Mouse (Mus musculus) neural tube, embryonic 12.5 days (tissue): ENCODE data around the gene Ube2l6. TPM values are rescaled to one million over a fixed set of nuclear protein-coding genes. Genes with fewer than 3 reads are reported as not detected.

ENCODE experiments used
- ATAC-seq: fragments of 200-750 bp; cut with Nextera tagmentation; 2 replicates; pipeline ENCODE4 v1.8.0; 2017; ENCODE audit warnings: low read depth, mild to moderate bottlenecking, moderate TSS enrichment, moderate library complexity; ENCODE audit not compliant: low FRiP score
- H3K27ac ChIP-seq: fragments of 300-500 bp; sonication (generic); 2 replicates; pipeline ENCODE4 v1.5.1; 2016
- H3K27me3 ChIP-seq: fragments of 300-500 bp; sonication (generic); replicated peaks from 2 replicates; pipeline ENCODE4 v1.6.1; 2016; ENCODE audit warnings: mild to moderate bottlenecking
- H3K36me3 ChIP-seq: fragments of 300-500 bp; sonication (generic); 2 replicates; pipeline ENCODE4 v1.6.1; 2016; ENCODE audit warnings: mild to moderate bottlenecking
- H3K4me1 ChIP-seq: fragments of 300-500 bp; sonication (generic); 2 replicates; pipeline ENCODE4 v1.6.1; 2016
- H3K4me2 ChIP-seq: fragments of 300-500 bp; sonication (generic); replicated peaks from 2 replicates; pipeline ENCODE4 v1.6.1; 2016; ENCODE audit warnings: mild to moderate bottlenecking
- H3K4me3 ChIP-seq: fragments of 300-500 bp; sonication (generic); 2 replicates; pipeline ENCODE4 v1.5.1; 2016
- H3K9ac ChIP-seq: fragments of 300-500 bp; sonication (generic); 2 replicates; pipeline ENCODE4 v1.6.1; 2016; ENCODE audit warnings: mild to moderate bottlenecking
- H3K9me3 ChIP-seq: fragments of 300-500 bp; sonication (generic); 2 replicates; pipeline ENCODE4 v1.6.1; 2016; ENCODE audit warnings: mild to moderate bottlenecking
- WGBS: fragments of 180-500 bp; shearing (Covaris S2); methylation state at CpG from one replicate; pipeline ENCODE4 v1.1.7; 2016; 5-methylcytosine and 5-hydroxymethylcytosine counted together
- polyA plus RNA-seq: library from polyadenylated mRNA; unstranded; fragments of >200 nt; fragmentation: Nextera tagmentation; extraction: Ambion mirVana; gene quantifications from 2 replicates; pipeline ENCODE4 v1.2.1, GENCODE M21; 2016

The Ube2l6 gene
- polyA plus RNA-seq, 1 experiment from 2014 or later, result 23.2 TPM

- no peak overlapping the region for H3K27ac ChIP-seq
- H3K4me2 ChIP-seq, result peak overlapping the region; percentile 97
- peaks cover 25% of the 10 kb centered on the region for H3K4me1 ChIP-seq
- no peaks in the 10 kb centered on the region for H3K36me3 ChIP-seq
- peaks cover 31% of the 10 kb centered on the region for H3K27me3 ChIP-seq
- H3K9me3 ChIP-seq, result no peaks in the 10 kb centered on the region
- 0 out of 2 replicates have a peak, but pooled peaks have one; percentile 12 for ATAC-seq
- peak overlapping the region; percentile 65 for H3K9ac ChIP-seq
- WGBS, result 8% methylated on average over 17 of the region's 17 CpGs
- H3K4me3 ChIP-seq, result peak overlapping the region; percentile 55
Measured at GRCm38 (mm10) chr2:84840748-84841563, 42.3 kb downstream of the Ube2l6 start.

GRCm38 (mm10) chr2:84841905-84842304 is 43.3 kb downstream of the Ube2l6 start:
- H3K4me2 ChIP-seq, result peak overlapping the region; percentile 97
- ATAC-seq, result no peak
- H3K9me3 ChIP-seq, result no peaks in the 10 kb centered on the region
- no peak overlapping the region for H3K27ac ChIP-seq
- H3K9ac ChIP-seq, result no peak overlapping the region
- H3K4me1 ChIP-seq, result peaks cover 25% of the 10 kb centered on the region
- no peak overlapping the region for H3K4me3 ChIP-seq
- H3K27me3 ChIP-seq, result peaks cover 31% of the 10 kb centered on the region
- H3K36me3 ChIP-seq, result no peaks in the 10 kb centered on the region

GRCm38 (mm10) chr2:84843654-84844053 is 45.0 kb downstream of the Ube2l6 start:
- Histone ChIP-seq H3K9ac (no peak overlapping the region), H3K36me3 (no peaks in the 10 kb centered on the region), H3K9me3 (no peaks in the 10 kb centered on the region), H3K4me1 (peaks cover 25% of the 10 kb centered on the region), H3K4me3 (no peak overlapping the region), H3K27me3 (peaks cover 18% of the 10 kb centered on the region), H3K4me2 (no peak overlapping the region), H3K27ac (no peak overlapping the region)
- no peak for ATAC-seq
- WGBS, result 89% methylated on average over 6 of the region's 6 CpGs

GRCm38 (mm10) chr2:84845226-84845625 is 46.6 kb downstream of the Ube2l6 start:
- 92% methylated on average over 1 of the region's 1 CpGs for WGBS
- Histone ChIP-seq H3K36me3 (no peaks in the 10 kb centered on the region), H3K4me1 (peaks cover 14% of the 10 kb centered on the region; the same call in 1 of the 2 replicates), H3K4me2 (no peak overlapping the region), H3K4me3 (no peak overlapping the region), H3K27ac (no peak overlapping the region), H3K27me3 (peaks cover 6% of the 10 kb centered on the region), H3K9ac (no peak overlapping the region), H3K9me3 (no peaks in the 10 kb centered on the region)
- no peak for ATAC-seq

GRCm38 (mm10) chr2:84850407-84851129 is 51.9 kb downstream of the Ube2l6 start:
- Histone ChIP-seq H3K9me3 (no peaks in the 10 kb centered on the region), H3K36me3 (no peaks in the 10 kb centered on the region), H3K4me3 (no peak overlapping the region), H3K4me1 (peaks cover 7% of the 10 kb centered on the region; the same call in 1 of the 2 replicates), H3K4me2 (peak overlapping the region; percentile 36; the same call in 1 of the 2 replicates), H3K27ac (no peak overlapping the region), H3K27me3 (no peaks in the 10 kb centered on the region), H3K9ac (no peak overlapping the region)
- 63% methylated on average over 7 of the region's 7 CpGs for WGBS
- no peak for ATAC-seq

GRCm38 (mm10) chr2:84851130-84852040 is 52.8 kb downstream of the Ube2l6 start:
- WGBS, result 29% methylated on average over 23 of the region's 23 CpGs
- Histone ChIP-seq H3K36me3 (no peaks in the 10 kb centered on the region), H3K4me1 (peaks cover 7% of the 10 kb centered on the region; the same call in 1 of the 2 replicates), H3K27me3 (no peaks in the 10 kb centered on the region), H3K27ac (no peak overlapping the region), H3K4me2 (peak overlapping the region; percentile 36), H3K4me3 (no peak overlapping the region), H3K9ac (no peak overlapping the region), H3K9me3 (no peaks in the 10 kb centered on the region)
- ATAC-seq, result peak; percentile 48; the same call in 1 of the 2 replicates

- no peak overlapping the region for H3K9ac ChIP-seq
- no peaks in the 10 kb centered on the region for H3K27me3 ChIP-seq
- no peak overlapping the region for H3K4me3 ChIP-seq
- no peaks in the 10 kb centered on the region for H3K9me3 ChIP-seq
- H3K4me2 ChIP-seq, result no peak overlapping the region
- peak; percentile 62; the same call in 1 of the 2 replicates for ATAC-seq
- no peak overlapping the region for H3K27ac ChIP-seq
- H3K4me1 ChIP-seq, result peaks cover 7% of the 10 kb centered on the region; the same call in 1 of the 2 replicates
- no peaks in the 10 kb centered on the region for H3K36me3 ChIP-seq
- WGBS, result 83% methylated on average over 2 of the region's 2 CpGs
Measured at GRCm38 (mm10) chr2:84855732-84856131, 57.1 kb downstream of the Ube2l6 start.

- H3K36me3 ChIP-seq, result peaks cover 5% of the 10 kb centered on the region; the same call in 1 of the 2 replicates
- H3K9me3 ChIP-seq, result no peaks in the 10 kb centered on the region
- no peak overlapping the region for H3K27ac ChIP-seq
- H3K9ac ChIP-seq, result no peak overlapping the region
- no peak for ATAC-seq
- no peaks in the 10 kb centered on the region for H3K4me1 ChIP-seq
- H3K27me3 ChIP-seq, result no peaks in the 10 kb centered on the region
- H3K4me2 ChIP-seq, result no peak overlapping the region
- H3K4me3 ChIP-seq, result no peak overlapping the region
- 85% methylated on average over 1 of the region's 1 CpGs for WGBS
Measured at GRCm38 (mm10) chr2:84858551-84858950, 59.9 kb downstream of the Ube2l6 start.

Other genes with a start within 250 kb of the Ube2l6 start
- gene Ctnnd1, start 148.1 kb upstream of the Ube2l6 start, polyA plus RNA-seq, result 44.3 and 50.4 TPM in 2 replicates
- gene Btbd18, start 139.7 kb upstream of the Ube2l6 start, polyA plus RNA-seq, result 0.27 and 0.43 TPM in 2 replicates
- 306 and 312 TPM in 2 replicates for gene Selenoh, start 128.1 kb upstream of the Ube2l6 start, polyA plus RNA-seq
- not detected in 2 replicates for gene Gm28635, start 120.8 kb upstream of the Ube2l6 start, polyA plus RNA-seq
- 50.4 and 50.5 TPM in 2 replicates for gene Med19, start 120.4 kb upstream of the Ube2l6 start, polyA plus RNA-seq
- gene Tmx2, start 119.7 kb upstream of the Ube2l6 start, polyA plus RNA-seq, result 196 and 197 TPM in 2 replicates
- gene Zdhhc5, start 83.6 kb upstream of the Ube2l6 start, polyA plus RNA-seq, result 24.3 and 27.1 TPM in 2 replicates
- gene Clp1, start 71.5 kb upstream of the Ube2l6 start, polyA plus RNA-seq, result 36.4 and 37.1 TPM in 2 replicates
- 20.5 and 21.4 TPM in 2 replicates for gene Ypel4, start 64.8 kb upstream of the Ube2l6 start, polyA plus RNA-seq
- gene Gm19426, start 55.2 kb upstream of the Ube2l6 start, polyA plus RNA-seq, result 7.8 and 9.0 TPM in 2 replicates
- 33.8 and 34.5 TPM in 2 replicates for gene Serping1, start 23.4 kb upstream of the Ube2l6 start, polyA plus RNA-seq
- not detected in 2 replicates for gene Smtnl1, start 23.8 kb downstream of the Ube2l6 start, polyA plus RNA-seq
- gene Timm10, start 28.2 kb downstream of the Ube2l6 start, polyA plus RNA-seq, result 37.6 and 39.4 TPM in 2 replicates
- 8.4 and 10.2 TPM in 2 replicates for gene Slc43a1, start 40.0 kb downstream of the Ube2l6 start, polyA plus RNA-seq
- gene Rtn4rl2, start 87.9 kb downstream of the Ube2l6 start, polyA plus RNA-seq, result 9.5 and 14.7 TPM in 2 replicates
- 14.9 and 15.9 TPM in 2 replicates for gene Slc43a3, start 137.8 kb downstream of the Ube2l6 start, polyA plus RNA-seq
- gene Prg2, start 181.6 kb downstream of the Ube2l6 start, polyA plus RNA-seq, result 0.83 and 1.3 TPM in 2 replicates
- gene Prg3, start 189.4 kb downstream of the Ube2l6 start, polyA plus RNA-seq, result 0.46 TPM in 1 of 2 replicates, not detected in the other
- gene Ssrp1, start 238.4 kb downstream of the Ube2l6 start, polyA plus RNA-seq, result 237 and 239 TPM in 2 replicates
- gene P2rx3, start 238.6 kb downstream of the Ube2l6 start, polyA plus RNA-seq, result 40.0 and 51.0 TPM in 2 replicates
- gene Tnks1bp1, start 249.2 kb downstream of the Ube2l6 start, polyA plus RNA-seq, result 30.1 and 32.2 TPM in 2 replicates